Comparison of ENCODE assay signal across 8 mouse cellular contexts in the genomic region with DNA sequence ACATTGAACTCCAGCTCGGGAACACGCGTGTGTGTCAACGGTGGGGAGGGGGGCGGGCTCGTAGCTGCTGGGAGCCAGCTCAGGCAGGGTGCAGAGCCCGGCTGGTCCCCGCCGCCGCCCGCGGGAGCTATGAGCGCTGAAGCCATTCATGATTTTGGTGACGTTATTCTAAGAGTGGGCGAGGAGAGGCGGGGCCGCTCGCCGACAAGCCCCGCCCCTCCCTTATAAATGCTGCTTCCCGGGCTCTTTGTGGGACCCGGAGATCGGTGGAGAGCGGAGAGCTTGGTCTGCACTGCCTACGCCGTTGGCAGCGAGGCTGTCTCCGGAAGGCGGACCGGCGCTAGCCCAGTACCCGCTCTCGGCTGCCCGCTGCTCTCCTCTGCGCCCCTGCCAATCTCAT. TPM values are rescaled to one million over a fixed set of nuclear protein-coding genes. Genes with fewer than 3 reads are reported as not detected.
DNase-seq lines count a peak whose midpoint lies in the region; ATAC-seq and TF ChIP-seq lines count a peak whose summit lies in the region.

A gene (plus strand): TSS at position 253 of the 400 bp plus-strand sequence.

- under 1% methylated on average over 35 of the region's 35 CpGs for WGBS in intestine, embryonic 14.5 days

- no peaks in the 10 kb centered on the region for H3K9me3 ChIP-seq in intestine, embryonic 14.5 days (ENCODE audit: control insufficient read depth, low read length)

- peak; percentile 99 for TF ChIP-seq POLR2A in cortical plate, adult 2 months (IDR thresholded peaks at IDR 0.05; ENCODE audit: extremely low read depth, insufficient read depth, low read length)

- peaks cover 19% of the 10 kb centered on the region for H3K36me3 ChIP-seq in intestine, embryonic 14.5 days (ENCODE audit: control insufficient read depth, insufficient read depth, low read length)

- ATAC-seq in intestine, embryonic 14.5 days (replicated peaks; ENCODE audit: low FRiP score, low TSS enrichment, low read depth) = peak; percentile 90
- ATAC-seq in megakaryocyte progenitor cell, adult 5-6 weeks (replicated peaks; ENCODE audit: poor library complexity) = peak; percentile 76

- DNase-seq in adipocyte (ENCODE audit: low spot score) = peak; percentile 91
- DNase-seq in gastrocnemius, postnatal 25 days = peak; percentile 91
- DNase-seq in intestine, embryonic 14.5 days (ENCODE audit: low spot score) = peak; percentile 96
- peak; percentile 93 to 94 for DNase-seq in left cerebral cortex, postnatal 10 days (ENCODE audit: extremely low spot score in 1 of 2, low spot score in 2 of 2)
- peak; percentile 96 to 97 for DNase-seq in right cerebral cortex, postnatal 10 days (ENCODE audit: low spot score in 2 of 2)
- DNase-seq in urinary bladder, postnatal 14 days (ENCODE audit: low spot score) = peak; percentile 90

- peak within 1 kb of the TSS; percentile 75 for H3K9ac ChIP-seq in intestine, embryonic 14.5 days (ENCODE audit: low read length)

- H3K4me1 ChIP-seq in cortical plate, adult 2 months (ENCODE audit: control insufficient read depth, insufficient read depth, low read length) = no peaks in the 10 kb centered on the region; the same call in 1 of the 2 replicates
- peaks cover 34% of the 10 kb centered on the region for H3K4me1 ChIP-seq in intestine, embryonic 14.5 days (replicated peaks; ENCODE audit: control insufficient read depth, insufficient read depth, low read length)

- peak within 1 kb of the TSS; percentile 77 for H3K4me2 ChIP-seq in intestine, embryonic 14.5 days (ENCODE audit: low read length)

- H3K27ac ChIP-seq in cortical plate, adult 2 months (ENCODE audit: insufficient read depth, low read length) = peak within 1 kb of the TSS; percentile 77
- H3K27ac ChIP-seq in intestine, embryonic 14.5 days (ENCODE audit: low read depth) = peak within 1 kb of the TSS; percentile 89

- intact Hi-C loops in left cerebral cortex, postnatal 10 days (cut with DNase I) = loop anchor here (5.0 kb wide), 1 partner anchor 61 kb away; no protein-coding TSS in a partner anchor

- no peaks in the 10 kb centered on the region for H3K27me3 ChIP-seq in intestine, embryonic 14.5 days (replicated peaks; ENCODE audit: control insufficient read depth, insufficient read depth, low read length)

- no peak for TF ChIP-seq CTCF in cortical plate, adult 2 months (IDR thresholded peaks at IDR 0.05; ENCODE audit: extremely low read depth, insufficient read depth, low read length)

- H3K4me3 ChIP-seq in cortical plate, adult 2 months (ENCODE audit: insufficient read depth, low read length) = peak within 1 kb of the TSS; percentile 46
- H3K4me3 ChIP-seq in intestine, embryonic 14.5 days (ENCODE audit: low read depth, low read length) = peak within 1 kb of the TSS; percentile 92

RNA-seq across cellular contexts. Expression of the gene that starts here (rescaled TPM):
- polyA plus RNA-seq in cortical plate, adult 2 months (2012; rRNA removed) = 37.7 and 40.1 TPM in 2 replicates
- total RNA-seq in gastrocnemius, postnatal 25 days (2021) = 10 to 100 TPM in 1 of 2 experiments, 1 to 10 TPM in 1; 7.7 to 10.5 TPM
- 6.4 and 6.5 TPM in 2 replicates for polyA plus RNA-seq in intestine, embryonic 14.5 days (2014; fragmentation: Nextera tagmentation; extraction: Ambion mirVana)
- 10 to 100 TPM; 43.7 to 46.9 TPM for total RNA-seq in left cerebral cortex, postnatal 10 days (2021)
- total RNA-seq in megakaryocyte progenitor cell, adult 5-6 weeks (2015) = 17.9 and 19.2 TPM in 2 replicates
- 16.6 and 21.4 TPM in 2 replicates for total RNA-seq in megakaryocyte progenitor cell, adult 5-6 weeks (2017)

Comparison
In these comparisons a context has a peak if more than half of its experiments do, and no peak if none do; other contexts are left out.
1. Peak in every context shown above with its lines: DNase-seq, ATAC-seq, H3K4me3 ChIP-seq and H3K27ac ChIP-seq.